Mouse (Mus musculus) left cerebral cortex, adult 11 months (tissue): ENCODE measurements at regions not wholly inside any gene's neighbourhood (a gene's known extent, or its start where the extent isn't known, plus 50 kb on each side); places are given as distances from the start of the nearest gene placed in this dataset.

Source experiments
- DNase-seq: peaks from one replicate; pipeline ENCODE4 v3.0.0; 2022; ENCODE audit warnings: low spot score

DNA sequence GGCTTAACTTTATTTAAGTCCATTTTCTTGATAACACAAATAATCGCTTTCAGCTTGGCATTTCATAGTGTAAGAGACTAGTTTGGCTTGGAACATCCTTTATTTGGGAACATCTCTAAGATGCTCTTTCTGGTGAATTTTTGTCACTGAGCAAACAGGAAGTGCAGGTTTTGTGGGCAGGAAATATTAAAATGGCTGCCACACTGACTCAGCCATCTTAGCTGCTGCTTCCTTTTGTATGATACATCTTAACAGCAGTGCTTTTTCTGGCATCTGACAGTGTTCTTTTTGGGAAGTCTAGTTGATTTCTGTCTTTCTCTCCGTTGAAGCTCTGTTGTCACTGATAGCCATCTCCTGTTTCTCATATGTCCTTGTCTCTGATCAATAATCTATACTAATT, 329.4 kb upstream of the Tet2 start:
- no peak for DNase-seq

DNA sequence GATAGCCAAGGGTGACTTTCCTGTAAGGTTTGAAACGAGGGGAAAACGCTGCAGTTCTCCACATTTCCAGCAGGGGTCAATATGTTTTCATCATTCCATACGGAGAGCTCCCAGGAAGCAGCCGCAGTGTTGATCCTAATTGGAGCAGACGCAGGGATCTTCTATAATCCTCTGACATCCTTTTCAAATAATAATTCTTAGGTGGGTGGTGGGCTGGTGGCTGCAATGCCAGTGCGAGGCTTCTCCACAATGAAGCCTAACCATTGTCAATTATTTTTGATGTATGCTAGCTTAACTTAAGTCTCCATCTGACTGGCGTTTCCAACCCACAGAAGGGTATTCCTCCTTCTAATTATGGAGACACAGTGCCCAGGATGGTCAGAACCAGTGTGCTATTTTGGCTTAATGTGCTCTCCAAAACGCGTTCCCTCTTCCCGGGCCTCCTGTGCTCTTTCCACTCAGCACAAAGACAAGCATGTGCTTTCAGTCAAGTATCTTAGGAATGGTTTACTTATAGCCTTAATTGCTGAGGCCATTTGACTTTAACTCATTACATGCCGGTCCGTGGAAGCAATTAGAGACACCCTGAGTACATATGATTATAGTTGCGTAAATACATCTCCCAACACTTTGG, 331.6 kb upstream of the Tet2 start:
- DNase-seq = peak; percentile 61

DNA sequence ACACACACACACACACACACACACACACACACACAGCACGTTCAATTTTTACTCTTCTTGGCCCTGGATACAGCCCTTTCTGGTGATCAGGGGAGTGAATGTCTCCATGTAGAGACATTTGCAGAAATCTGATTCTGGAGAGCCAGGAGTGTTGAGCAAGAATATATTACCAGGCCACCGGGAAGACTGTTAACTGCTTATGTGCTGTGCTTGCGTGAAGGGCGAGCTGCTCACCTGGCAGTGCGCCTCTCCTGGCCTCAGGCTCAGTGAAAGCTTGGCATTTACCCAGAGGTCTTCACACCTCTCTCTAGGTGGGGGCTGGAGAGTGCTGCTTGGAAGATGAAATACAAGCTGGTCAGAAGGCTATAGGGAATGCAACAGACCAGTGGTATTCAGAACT, 332.4 kb upstream of the Tet2 start:
- DNase-seq = no peak

DNA sequence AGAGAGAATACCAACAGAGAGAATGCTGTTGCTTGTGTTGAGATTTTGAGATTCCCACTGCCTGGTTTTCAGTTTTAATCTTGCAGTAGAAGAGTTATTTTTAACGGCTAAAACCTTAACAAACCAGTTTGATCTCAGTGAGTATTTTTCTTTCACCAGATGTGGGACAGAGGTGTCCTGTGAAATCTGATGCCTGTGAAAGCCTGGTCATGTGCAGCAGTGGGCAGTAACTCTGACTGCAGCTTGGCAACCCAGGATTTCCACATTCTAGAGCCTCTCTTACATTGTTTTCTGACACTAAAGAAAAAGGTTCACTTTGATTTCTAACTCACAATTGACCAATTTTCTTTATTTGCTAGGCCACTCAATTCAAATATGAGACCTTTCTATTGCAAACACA, 335.7 kb upstream of the Tet2 start:
- DNase-seq = no peak

DNA sequence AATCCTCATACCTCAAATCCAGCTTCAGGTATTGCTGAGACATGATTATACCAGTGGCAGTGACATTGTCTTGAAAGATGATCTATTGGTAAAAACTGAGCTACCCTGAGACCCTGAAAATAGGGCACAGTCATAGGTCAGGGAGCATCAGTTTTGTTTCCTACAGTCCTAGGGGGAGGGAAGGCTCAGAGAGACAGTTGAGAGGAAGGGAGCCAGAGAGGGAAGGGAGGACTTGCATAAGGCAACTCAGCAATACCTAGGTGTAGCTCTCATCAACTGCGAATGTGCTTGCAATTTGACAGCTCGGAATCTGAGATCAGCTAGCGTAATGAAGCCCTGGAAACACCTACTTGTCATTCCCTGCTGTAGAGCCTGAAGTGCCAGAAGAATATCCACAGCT, 334.4 kb upstream of the Cxxc4 start:
- no peak for DNase-seq

DNA sequence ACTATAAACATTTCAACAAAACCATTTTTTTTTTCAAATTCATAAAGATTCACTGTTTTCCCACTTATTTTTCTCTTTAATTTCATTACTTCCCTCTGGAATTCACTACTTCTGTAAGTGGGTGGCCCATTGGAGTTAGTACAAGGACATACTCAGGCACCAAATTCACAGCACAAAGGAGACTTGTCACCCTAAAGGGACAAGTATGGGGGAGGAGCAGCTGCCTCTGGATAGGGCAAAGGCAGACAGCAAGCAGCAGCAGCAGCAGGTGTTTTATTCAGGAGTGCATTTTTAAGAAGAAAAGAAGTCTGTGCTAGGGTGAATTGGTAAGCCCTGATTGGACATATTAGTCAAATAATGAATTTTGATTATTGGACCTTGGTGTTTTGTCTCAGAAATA, 314.1 kb upstream of the Cxxc4 start:
- no peak for DNase-seq

DNA sequence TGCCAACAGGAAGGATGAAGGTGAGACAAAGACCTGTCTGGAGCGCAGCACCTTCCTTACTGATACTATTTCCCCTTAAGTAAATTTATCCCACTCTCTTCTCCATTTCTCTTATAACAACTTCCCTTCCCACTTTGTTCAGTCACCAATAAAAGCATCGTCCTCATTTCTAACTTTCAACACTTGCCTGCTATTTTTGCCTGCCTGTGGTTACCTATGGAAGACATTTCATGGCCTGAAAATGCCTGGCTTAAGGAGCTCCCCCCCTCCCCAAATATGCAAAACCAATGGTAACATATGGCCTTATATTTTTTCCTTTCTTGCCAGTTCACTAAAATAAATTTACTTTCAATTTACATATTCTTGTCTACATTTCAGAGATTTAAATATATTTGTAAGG, 271.0 kb upstream of the Cxxc4 start:
- no peak for DNase-seq

DNA sequence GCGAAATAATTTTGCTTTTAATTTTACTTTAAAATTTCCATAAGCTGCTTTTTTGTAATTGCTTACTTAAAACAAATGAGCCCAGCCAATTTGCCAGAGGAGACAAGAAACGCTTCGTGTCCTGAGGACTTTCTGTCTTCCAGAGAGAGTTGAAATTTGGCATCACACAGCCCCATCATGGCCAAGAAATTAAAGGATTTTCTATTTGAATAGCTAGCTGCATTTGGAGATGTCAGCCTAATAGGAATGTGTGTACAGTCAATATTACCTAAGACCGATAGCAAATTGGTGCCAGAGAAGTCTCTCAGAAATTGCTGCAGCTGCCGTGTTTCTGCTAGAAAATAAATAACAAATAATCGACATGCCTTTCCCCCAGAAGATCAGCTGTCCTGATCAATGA, 268.1 kb upstream of the Cxxc4 start:
- DNase-seq = no peak

DNA sequence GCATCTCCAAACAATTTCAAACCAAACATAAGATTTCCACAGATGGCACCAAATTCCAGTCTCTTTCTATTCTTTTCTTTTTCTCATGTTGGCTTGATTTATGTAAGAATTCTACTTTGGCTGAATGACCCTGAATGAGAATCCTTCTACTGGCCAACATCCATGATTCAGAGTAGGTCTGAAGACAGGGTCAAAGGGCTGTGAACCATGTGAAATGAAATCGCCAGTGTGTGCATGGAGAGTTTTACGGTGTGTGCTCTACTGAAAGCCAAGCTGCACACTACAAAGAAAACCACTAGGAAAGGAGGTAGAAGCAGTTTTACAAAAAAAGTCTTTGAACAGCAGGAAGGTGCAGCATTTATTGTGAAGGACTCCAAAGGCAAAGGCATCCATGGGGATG, 263.5 kb upstream of the Cxxc4 start:
- DNase-seq = no peak

DNA sequence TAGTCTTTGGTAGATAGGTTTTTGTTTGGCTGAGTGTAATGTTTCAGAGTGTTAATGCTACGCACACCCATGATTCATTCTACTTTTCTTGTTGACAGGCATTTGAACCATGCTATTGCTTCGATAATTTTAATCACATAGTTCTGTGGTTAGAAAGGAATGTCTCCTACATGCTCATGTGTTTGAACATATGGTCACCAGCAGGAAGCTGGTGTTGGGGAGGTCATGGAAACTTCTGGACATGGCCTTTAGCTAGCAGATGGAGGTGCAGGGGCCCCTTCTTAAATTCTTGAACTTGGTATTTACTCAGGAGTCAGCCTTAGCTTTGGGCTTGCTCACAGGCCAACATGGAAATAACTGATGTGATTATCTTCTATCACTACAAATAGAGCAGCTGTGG, 248.6 kb upstream of the Cxxc4 start:
- DNase-seq = no peak

DNA sequence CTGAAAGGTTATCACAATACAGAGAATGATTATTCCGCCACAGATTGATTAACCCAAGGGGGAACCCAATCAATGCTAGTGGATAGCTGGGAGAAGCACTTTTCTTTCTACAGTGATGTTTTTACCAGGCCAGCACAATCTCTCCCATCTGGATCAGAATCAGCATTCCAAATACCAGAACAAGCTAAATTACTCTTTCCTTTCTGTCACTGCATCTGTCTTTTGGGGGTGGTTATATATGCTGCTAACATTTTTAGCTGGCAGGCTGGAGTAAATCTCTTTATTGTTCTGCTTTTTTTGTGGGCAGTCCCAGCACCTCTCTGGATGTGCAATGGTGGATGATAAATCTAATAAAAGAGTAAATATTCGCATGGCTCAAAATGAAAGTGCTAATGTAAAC, 242.3 kb upstream of the Cxxc4 start:
- no peak for DNase-seq

DNA sequence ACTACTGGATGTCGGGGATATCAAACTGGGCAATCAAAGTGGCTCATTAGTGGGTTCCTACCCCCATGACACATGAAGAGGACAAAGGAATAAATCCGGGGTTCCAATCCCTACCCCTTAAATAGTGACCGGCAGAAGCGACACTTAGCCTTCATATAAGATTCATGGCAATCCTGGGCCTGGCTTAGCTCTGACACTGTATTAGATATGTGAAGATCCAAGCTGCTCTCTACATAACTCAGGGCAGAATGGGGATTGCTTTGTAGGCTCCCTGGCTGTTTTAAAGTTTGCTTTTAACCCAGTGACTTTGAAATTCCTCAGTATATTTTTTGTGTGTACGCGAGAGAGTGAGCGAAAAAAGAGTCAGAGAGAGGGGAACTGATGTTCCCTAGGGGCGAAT, 236.3 kb upstream of the Cxxc4 start:
- no peak for DNase-seq

DNA sequence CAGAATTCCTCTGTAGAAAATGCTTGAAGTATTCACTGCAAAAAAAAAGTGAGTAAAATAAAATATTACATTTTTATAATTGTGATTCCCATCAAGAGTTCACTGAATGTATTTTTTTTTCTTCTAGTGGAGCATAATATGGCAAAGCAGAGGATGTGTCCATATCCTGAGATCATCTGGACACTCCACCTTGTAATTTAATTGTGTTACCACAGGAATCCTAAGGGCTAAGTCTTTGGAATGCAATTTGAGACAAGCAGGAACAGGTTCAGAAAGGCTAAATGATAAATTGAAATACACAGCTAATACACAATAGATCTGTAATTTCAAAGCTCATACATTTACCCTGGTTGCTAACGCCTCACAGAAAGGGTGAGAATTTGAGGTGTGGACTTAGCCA, 235.7 kb upstream of the Cxxc4 start:
- DNase-seq = no peak

DNA sequence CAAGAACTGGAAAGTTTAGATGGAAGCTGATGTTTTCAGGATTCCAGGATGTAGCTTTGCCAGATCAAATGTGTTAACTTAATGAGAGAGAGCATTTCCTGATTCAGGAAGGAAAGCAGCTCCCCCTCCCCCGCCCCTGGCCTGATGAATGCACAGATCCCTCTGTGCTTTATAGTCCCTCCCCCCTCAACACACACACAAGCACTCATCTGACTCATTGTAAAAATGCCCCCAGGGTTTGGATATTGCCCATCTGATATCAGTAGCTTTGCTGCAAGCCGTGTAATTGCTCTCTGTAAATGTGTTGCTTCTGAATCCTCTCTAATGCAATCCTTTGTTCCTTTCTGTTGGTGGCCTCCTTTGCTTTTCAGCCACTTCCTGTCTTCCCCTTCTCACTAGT, 221.5 kb upstream of the Cxxc4 start:
- DNase-seq = no peak

DNA sequence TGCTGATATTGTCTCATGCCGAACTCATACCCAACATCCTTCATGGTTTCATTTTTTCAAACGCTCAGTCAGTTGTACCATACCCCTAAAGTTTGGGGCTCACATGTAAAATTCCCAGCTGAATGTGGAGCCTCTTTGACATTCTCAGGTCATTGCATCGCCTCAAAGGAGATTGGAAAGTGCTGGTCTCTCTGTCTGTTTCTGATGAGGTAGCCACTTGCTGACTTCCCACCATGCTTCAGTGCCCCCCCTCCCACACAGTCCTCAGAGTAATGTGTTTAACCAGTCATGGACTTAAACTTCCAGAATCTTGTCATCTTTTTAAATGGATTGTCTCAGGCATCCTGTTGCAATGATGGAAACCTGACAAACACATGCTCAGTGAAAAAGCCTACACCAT, 220.9 kb upstream of the Cxxc4 start:
- no peak for DNase-seq

DNA sequence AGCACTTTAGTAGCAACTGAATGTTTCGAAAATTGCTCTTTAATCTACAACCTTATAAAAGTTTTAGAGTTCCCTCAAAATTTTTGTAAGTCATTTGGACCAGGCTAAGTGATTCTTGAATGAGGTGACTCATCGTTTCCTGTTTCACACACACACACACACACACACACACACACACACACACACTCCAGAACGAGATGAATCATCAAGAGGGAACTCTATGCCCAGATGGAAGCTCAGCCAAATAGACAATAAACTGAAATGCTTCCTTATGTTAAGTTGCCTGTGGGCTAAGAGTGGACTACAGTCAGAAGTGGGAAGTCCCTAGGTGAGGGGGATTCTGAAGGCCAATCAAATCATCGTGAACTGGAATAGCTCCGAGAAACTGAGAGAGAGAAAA, 202.4 kb upstream of the Cxxc4 start:
- DNase-seq = peak; percentile 16

DNA sequence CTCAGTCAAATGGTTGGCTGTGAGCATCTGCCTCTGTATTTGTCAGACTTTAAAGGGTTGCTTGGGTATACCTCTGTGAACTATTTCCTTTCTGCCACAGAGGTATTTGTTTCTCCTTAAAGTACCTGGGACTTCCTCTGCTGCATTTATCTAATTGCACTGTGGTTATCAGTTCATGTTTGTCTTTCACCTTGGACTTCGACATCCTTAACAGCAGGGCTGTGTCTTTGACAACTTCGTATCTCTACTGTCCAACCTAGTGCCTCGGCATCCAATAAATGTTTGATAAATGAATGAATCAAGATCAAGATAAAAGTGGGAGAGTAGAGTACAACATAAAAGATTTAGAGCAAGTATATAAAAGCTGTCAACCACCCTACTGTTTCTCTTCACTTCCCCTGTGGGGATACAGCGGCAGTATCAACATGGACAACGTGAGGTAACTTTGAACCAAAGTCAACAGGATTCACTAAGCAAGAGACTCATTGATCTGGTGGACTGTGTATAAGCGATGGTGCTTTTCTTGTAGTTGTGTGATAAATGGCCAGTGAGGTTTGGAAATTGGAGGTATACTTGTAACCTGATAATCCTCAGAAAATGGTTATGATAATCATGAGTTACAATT, 199.9 kb upstream of the Cxxc4 start:
- no peak for DNase-seq

DNA sequence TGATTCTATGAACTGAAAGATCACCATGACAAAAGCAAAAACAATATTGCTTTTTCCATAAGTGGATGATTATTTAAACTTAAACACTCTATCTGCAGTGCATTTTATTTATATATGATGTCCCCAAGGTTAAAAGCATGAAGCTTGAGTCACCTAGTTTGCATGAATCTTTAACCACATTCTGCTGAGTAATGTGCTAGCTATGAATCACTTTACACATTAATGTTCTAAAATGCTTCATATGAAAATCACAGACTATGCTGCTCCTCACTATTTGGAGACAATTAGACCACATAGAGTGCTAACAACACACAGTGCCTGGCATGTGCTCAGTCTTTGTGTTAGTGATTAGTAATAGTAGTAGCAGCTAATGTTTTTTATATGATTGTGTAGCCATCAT, 185.6 kb upstream of the Cxxc4 start:
- DNase-seq = no peak

DNA sequence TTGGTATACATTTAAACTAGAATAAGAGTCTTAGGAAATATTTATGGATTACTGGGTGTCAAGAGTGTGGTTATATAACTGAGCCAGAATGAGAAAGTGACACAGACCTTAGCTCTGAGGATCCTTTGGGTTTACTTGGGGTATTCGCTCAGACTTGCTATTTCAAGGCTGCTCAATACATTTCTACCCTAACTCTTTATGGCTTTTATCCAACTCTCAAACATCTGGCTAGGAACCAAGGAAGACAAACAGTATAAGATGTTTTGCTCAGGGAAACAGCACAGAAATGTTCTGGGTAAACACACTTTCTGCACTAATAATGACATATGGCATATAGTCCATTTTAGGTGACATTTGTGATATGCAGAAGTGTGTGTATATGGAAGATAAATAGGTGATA, 153.8 kb upstream of the Cxxc4 start:
- no peak for DNase-seq

DNA sequence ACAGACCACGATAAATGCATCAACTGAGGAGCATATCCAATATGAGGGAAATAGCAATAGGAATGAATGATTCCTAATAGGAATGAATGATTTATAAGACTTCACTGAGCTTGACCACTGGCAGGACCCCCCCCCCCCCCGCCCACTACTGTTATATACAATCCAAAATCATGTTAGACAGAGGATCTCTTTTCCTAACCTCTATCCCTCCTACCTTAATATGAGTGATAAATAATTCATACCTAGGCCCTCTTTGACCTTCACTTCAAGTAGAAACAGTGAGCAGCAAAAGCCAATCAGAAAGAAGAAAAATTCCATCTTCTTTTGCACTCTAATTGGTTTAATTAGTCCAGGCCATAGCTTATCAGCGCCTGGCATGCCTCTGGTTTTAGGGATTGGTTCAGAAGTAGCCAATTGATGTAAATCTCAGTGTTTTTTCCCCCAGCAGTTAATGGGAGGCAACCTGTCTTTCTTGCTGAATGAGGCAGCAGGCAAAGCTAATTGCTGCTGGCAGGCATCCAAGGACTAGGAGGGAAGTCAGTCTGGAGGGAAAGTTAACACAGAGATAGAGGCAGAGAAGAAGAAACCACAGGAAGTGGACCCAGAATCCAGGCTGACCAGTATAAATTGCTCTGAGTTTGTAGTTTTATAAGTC, 136.7 kb upstream of the Cxxc4 start:
- peak; percentile 1 for DNase-seq

DNA sequence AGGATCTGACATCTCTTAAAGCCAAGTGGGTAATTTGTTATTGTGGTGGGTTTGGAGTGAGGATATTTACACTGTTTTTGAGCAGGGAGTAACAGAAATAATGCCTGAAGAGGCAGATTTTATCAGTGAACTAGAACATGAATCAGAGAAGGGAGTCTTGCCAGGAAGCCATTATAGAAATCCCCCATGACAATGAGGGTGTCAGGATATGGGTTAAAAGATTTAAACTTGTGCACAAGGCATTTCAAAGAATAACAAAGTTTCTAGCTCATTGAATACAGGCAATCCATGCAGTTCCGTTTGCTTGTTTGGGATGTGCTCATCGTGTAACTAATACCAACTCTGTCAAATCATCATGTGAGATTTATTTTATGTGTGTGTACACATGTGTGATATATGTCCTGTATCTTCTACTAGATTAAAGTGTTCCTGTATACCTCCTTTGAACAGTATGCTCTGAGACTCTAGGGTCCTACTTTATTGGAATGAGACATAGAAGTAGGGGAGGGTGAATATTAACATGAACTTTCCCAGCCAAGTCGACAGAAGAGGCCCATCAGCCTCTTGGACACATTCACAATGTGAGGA, 134.0 kb upstream of the Cxxc4 start:
- DNase-seq = no peak

DNA sequence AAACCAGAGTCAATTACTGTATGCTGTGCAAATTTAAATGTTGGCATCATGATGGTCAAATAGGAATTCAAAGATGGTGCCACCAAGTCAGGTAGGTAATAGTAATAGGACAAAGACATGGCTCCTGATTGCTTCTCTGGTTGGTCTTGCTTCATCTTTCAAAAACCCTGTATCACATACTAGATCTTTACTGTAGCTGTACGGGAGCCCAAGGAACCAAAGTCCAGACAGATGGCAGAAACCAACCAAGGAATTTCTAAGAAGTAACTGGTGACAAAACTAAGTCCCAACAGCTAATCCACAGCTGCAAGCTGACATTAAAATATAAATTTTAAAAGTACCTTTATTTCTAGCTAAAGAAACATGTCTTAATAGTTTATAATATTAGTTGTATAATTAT, 131.7 kb upstream of the Cxxc4 start:
- DNase-seq = no peak

DNA sequence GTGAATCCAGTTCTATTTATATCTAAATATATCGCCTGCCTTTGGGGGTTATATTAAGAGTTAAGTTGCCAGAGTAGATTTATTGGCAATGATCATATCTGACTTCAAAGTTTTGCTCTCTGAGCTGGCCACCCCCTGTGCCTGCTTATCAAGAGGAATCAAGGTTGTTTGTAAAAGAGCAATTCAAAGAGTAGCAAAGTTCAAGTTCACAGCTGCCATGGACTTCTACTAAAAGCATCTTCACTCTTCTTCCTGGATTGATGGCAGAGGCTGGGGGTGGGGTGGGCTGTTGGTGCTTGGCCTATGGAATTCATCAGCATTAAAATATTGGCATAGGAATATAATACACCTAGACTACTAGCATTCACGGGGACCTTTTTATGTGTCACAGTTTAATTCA, 131.2 kb upstream of the Cxxc4 start:
- DNase-seq = no peak

DNA sequence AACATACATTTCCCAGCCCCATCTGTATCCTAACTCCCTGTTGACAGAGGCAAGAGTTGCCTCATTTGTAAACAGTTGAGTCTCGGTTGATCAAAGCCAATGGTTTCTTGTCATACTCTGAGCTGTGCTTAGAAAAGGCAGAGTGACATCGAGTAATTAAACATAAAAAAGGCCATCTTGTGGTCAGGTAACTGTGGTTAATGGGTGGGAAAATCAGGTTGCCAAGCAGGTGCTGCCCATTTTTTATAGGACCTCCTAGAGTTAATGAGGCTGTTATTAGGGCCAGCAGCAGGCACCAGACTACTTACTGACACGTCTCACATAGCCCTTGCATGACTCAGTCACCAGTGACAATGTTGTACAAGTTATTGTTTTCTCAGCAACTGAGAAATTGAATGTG, 130.7 kb upstream of the Cxxc4 start:
- no peak for DNase-seq
